Mouse (Mus musculus) C2C12 (cell line): ENCODE measurements at regions not wholly inside any gene's neighbourhood (a gene's known extent, or its start where the extent isn't known, plus 50 kb on each side); places are given as distances from the start of the nearest gene placed in this dataset.

ENCODE experiments used
- CTCF ChIP-seq: IDR thresholded peaks from one replicate; pipeline ENCODE4 v1.5.1; 2011; ENCODE audit not compliant: control insufficient read depth, insufficient read depth, insufficient read length
- FOSL1 ChIP-seq: IDR thresholded peaks from one replicate; pipeline ENCODE4 v1.8.0; 2011; ENCODE audit warnings: mild to moderate bottlenecking, low read length; ENCODE audit not compliant: poor library complexity, insufficient read depth, severe bottlenecking
- MAX ChIP-seq: IDR thresholded peaks from one replicate; pipeline ENCODE4 v1.6.1; 2011; ENCODE audit warnings: mild to moderate bottlenecking, control low read depth
- MYOD1 ChIP-seq: IDR thresholded peaks from one replicate; pipeline ENCODE4 v1.6.1; 2011; ENCODE audit warnings: low read depth; ENCODE audit not compliant: control insufficient read depth, insufficient read length
- MYOG ChIP-seq: IDR thresholded peaks from one replicate; pipeline ENCODE4 v1.6.1; 2011; ENCODE audit not compliant: control insufficient read depth, insufficient read length; ENCODE audit errors: extremely low read depth

DNA sequence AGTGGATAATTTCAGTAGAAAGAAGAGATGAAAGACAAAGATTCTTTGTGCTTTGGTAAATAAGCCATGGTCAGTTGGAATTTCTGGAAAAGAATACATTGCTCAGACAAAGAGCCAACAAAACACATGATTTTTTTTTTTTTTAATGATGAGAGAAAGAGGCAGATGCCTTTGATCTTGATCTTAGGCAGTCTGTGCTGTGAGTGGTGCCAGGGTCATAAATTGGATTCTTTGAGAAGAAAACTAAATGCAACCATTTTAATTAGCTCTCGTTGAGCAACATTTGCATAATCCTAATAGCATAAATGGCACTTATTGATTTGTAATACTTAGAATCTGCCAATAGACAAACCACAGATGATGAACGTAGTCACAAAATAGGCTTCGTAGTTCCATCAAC, 372.1 kb upstream of the Mon1b start:
- no peak for TF ChIP-seq CTCF
- TF ChIP-seq MAX = no peak
- TF ChIP-seq MYOD1 = no peak
- no peak for TF ChIP-seq MYOG
- TF ChIP-seq FOSL1 = no peak
